In the genomic region with DNA sequence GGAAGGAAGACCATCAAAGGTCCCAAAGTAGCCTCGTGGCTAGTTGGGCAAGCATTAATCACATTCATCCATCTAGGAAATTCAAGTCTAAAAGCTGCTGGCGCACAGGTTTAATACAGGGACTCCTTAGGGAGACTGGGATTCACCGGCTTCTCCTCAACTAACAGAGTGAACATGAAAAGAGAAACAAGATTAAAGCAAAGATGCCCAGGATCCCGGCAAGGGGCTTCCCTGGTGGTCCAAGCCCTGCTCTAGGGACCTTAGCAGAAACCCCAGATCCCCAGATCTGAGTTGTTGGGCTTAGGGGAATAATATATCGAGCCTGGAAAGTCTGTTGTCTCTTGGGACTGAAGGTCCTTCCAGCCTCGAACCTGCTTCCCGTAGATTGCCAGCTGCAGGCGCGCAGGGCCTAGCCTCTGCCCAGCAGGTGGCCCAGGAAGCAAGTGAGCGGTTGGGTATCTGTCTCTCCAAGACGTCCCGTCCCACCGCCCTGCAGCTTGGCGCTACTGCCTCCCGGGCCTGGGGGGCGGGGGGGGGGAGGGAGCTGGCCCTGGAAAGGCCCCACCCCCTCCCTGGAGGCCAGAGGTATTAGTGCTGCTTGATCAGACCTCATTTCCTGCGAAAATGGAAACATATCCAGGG, we compare ENCODE assay signal across 15 mouse cellular contexts. TPM values are rescaled to one million over a fixed set of nuclear protein-coding genes. Genes with fewer than 3 reads are reported as not detected.
DNase-seq lines count a peak whose midpoint lies in the region; TF ChIP-seq lines count a peak whose summit lies in the region.
"Had no signal": no experiment of that assay in that cellular context is flagged by ENCODE, and none has a peak within 500 bp of the region (broad histone marks: within the 10 kb centered on the region; RNA-seq: fewer than 3 reads in every experiment).

No protein-coding gene starts in this region.

- no peak for TF ChIP-seq EP300 in ES-Bruce4 (IDR thresholded peaks at IDR 0.05; ENCODE audit: insufficient read depth, low read depth, low read length)

- peak; percentile 19 to 28 for DNase-seq in cerebellum, postnatal 10 days
- no peak for DNase-seq in cerebellum, adult 8-10 months
- peak; percentile 35 to 54 for DNase-seq in kidney, postnatal 4 days
- DNase-seq in kidney, adult 2 months: no peak
- peak; percentile 58 for DNase-seq in limb, embryonic 10.5 days (ENCODE audit: low spot score)
- DNase-seq in cerebellum, adult 11 months: no peak
- DNase-seq in frontal cortex, postnatal 10 days (ENCODE audit: low spot score in 2 of 2): no peak
- DNase-seq: adrenal gland, adult 8-10 months; kidney, adult 9 months; spleen, adult 18-20 months had no signal

- no peak overlapping the region for H3K27ac ChIP-seq in kidney, adult 2 months (ENCODE audit: insufficient read depth, low read depth, low read length)
- no peak overlapping the region for H3K27ac ChIP-seq in ES-Bruce4 (ENCODE audit: insufficient read depth, low read length)
- H3K27ac ChIP-seq in limb, embryonic 10.5 days: no peak overlapping the region
- H3K27ac ChIP-seq: embryonic facial prominence, embryonic 12.5 days; forebrain, embryonic 15.5 days had no signal

- WGBS in kidney, adult 2 months: 23% methylated on average over 17 of the region's 17 CpGs
- WGBS in limb, embryonic 10.5 days: 4% methylated on average over 17 of the region's 17 CpGs

- H3K4me3 ChIP-seq in kidney, adult 2 months (ENCODE audit: insufficient read depth, low read depth, low read length): no peak overlapping the region
- no peak overlapping the region for H3K4me3 ChIP-seq in ES-Bruce4 (ENCODE audit: low read depth, low read length)
- H3K4me3 ChIP-seq in limb, embryonic 10.5 days: no peak overlapping the region

- no peak for TF ChIP-seq CTCF in kidney, adult 2 months (conservative IDR thresholded peaks at IDR 0.05; ENCODE audit: insufficient read depth, insufficient read length, low read depth, low read length)
- TF ChIP-seq CTCF in ES-Bruce4 (IDR thresholded peaks at IDR 0.05; ENCODE audit: low read depth, low read length): peak; percentile 16

- H3K4me1 ChIP-seq in kidney, adult 2 months (ENCODE audit: control insufficient read depth, insufficient read depth, low read length): no peaks in the 10 kb centered on the region
- peaks cover 1% of the 10 kb centered on the region for H3K4me1 ChIP-seq in ES-Bruce4 (ENCODE audit: control insufficient read depth, insufficient read depth, low read length)
- H3K4me1 ChIP-seq in limb, embryonic 10.5 days: peaks cover 34% of the 10 kb centered on the region
- H3K4me1 ChIP-seq: embryonic facial prominence, embryonic 12.5 days had no signal

- TF ChIP-seq POLR2A in kidney, adult 2 months (IDR thresholded peaks at IDR 0.05; ENCODE audit: low read depth, low read length): no peak
- TF ChIP-seq POLR2A in ES-Bruce4 (IDR thresholded peaks at IDR 0.05; ENCODE audit: insufficient read depth, low read length): no peak

- no peaks in the 10 kb centered on the region for H3K9me3 ChIP-seq in ES-Bruce4 (replicated peaks; ENCODE audit: control insufficient read depth, insufficient read depth, low read length, poor library complexity, severe bottlenecking)
- no peaks in the 10 kb centered on the region for H3K9me3 ChIP-seq in limb, embryonic 10.5 days (replicated peaks)
- H3K9me3 ChIP-seq: embryonic facial prominence, embryonic 12.5 days; forebrain, embryonic 15.5 days had no signal

- H3K27me3 ChIP-seq in kidney, adult 2 months (replicated peaks; ENCODE audit: control insufficient read depth, insufficient read depth, low read length): peaks cover 4% of the 10 kb centered on the region
- H3K27me3 ChIP-seq in ES-Bruce4 (ENCODE audit: control insufficient read depth, insufficient read depth, low read length, poor library complexity, severe bottlenecking): peaks cover 6% of the 10 kb centered on the region
- H3K27me3 ChIP-seq in limb, embryonic 10.5 days (ENCODE audit: low read depth, poor library complexity, severe bottlenecking): peaks cover 87% of the 10 kb centered on the region

- H3K36me3 ChIP-seq in kidney, adult 2 months (ENCODE audit: control insufficient read depth, insufficient read depth, low read length): no peaks in the 10 kb centered on the region
- H3K36me3 ChIP-seq in ES-Bruce4 (ENCODE audit: control insufficient read depth, insufficient read depth, low read length, poor library complexity, severe bottlenecking): no peaks in the 10 kb centered on the region
- no peaks in the 10 kb centered on the region for H3K36me3 ChIP-seq in limb, embryonic 10.5 days
- H3K36me3 ChIP-seq: embryonic facial prominence, embryonic 12.5 days; forebrain, embryonic 15.5 days had no signal

- H3K9ac ChIP-seq in ES-Bruce4 (ENCODE audit: low read depth, poor library complexity, severe bottlenecking): no peak overlapping the region
- H3K9ac ChIP-seq: embryonic facial prominence, embryonic 12.5 days; forebrain, embryonic 15.5 days had no signal

RNA-seq across cellular contexts. Expression of gene Lbx1, which starts 13.3 kb away (rescaled TPM):
- 0.06 TPM in 1 of 2 replicates, not detected in the other for polyA plus RNA-seq in kidney, adult 2 months (2012; rRNA removed)
- polyA plus RNA-seq in ES-Bruce4 (2011; ENCODE audit: insufficient read depth, insufficient read length, low read depth, missing spikeins): not detected in 2 replicates
- 3.9 and 6.3 TPM in 2 replicates for polyA plus RNA-seq in limb, embryonic 10.5 days (2016; fragmentation: Nextera tagmentation; extraction: Ambion mirVana)
- polyA plus RNA-seq: forebrain, embryonic 15.5 days; heart, embryonic 16.5 days; thymus, postnatal 0 days had no signal

Comparison
In these comparisons a context has a peak if more than half of its experiments do, and no peak if none do; other contexts are left out.
1. DNase-seq: peak in cerebellum, postnatal 10 days (2 of 2), kidney, postnatal 4 days (2 of 2) and limb, embryonic 10.5 days (single experiment); none in cerebellum, adult 8-10 months (single experiment), kidney, adult 2 months (single experiment), cerebellum, adult 11 months (single experiment) and frontal cortex, postnatal 10 days (0 of 2).